In the genomic region with DNA sequence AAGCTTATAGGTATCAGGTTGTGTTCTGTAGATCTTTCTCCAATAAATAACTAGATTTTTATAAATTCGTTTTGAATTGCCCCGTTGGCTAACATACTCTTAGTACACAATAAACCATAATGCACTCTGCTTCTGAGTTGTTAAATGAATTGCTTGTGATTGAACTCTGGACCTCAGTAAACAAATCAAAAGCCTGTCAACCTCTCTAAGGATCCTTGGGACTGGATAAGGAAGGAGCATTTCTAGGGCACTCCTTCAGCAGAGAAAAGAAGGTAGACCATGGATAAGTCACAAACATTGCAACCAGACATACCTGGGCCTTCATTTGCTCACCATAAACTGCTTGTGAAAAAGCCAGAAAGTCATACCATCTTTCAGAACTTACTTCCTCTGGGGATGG, we compare ENCODE assay signal across 16 mouse cellular contexts.
"Had no signal": no experiment of that assay in that cellular context is flagged by ENCODE, and none has a peak within 500 bp of the region (broad histone marks: within the 10 kb centered on the region; RNA-seq: fewer than 3 reads in every experiment).

No protein-coding gene starts in this region.

- H3K4me1 ChIP-seq: neural tube, embryonic 12.5 days; neural tube, embryonic 13.5 days; neural tube, embryonic 15.5 days; stomach, embryonic 15.5 days had no signal

- H3K27me3 ChIP-seq: neural tube, embryonic 12.5 days; neural tube, embryonic 13.5 days; neural tube, embryonic 15.5 days; stomach, embryonic 15.5 days had no signal

- H3K9me3 ChIP-seq: neural tube, embryonic 12.5 days; neural tube, embryonic 13.5 days; neural tube, embryonic 15.5 days; stomach, embryonic 15.5 days had no signal

- H3K9ac ChIP-seq: neural tube, embryonic 12.5 days; neural tube, embryonic 13.5 days; neural tube, embryonic 15.5 days; stomach, embryonic 15.5 days had no signal

- DNase-seq: retina, postnatal 1 day; right cerebral cortex, adult 18-20 months; right cerebral cortex, postnatal 14 days; right cerebral cortex, postnatal 25 days; right cerebral cortex, postnatal 4 days; spleen, adult 18-20 months; thymus, adult 18-20 months; thymus, adult 2 months; thymus, postnatal 14 days; thymus, postnatal 25 days; thymus, postnatal 36 days; thymus, postnatal 4 days had no signal

- H3K27ac ChIP-seq: neural tube, embryonic 12.5 days; neural tube, embryonic 13.5 days; neural tube, embryonic 15.5 days; stomach, embryonic 15.5 days had no signal

- H3K4me2 ChIP-seq: neural tube, embryonic 12.5 days; neural tube, embryonic 13.5 days; neural tube, embryonic 15.5 days; stomach, embryonic 15.5 days had no signal

- H3K36me3 ChIP-seq: neural tube, embryonic 12.5 days; neural tube, embryonic 13.5 days; neural tube, embryonic 15.5 days; stomach, embryonic 15.5 days had no signal

- H3K4me3 ChIP-seq: neural tube, embryonic 12.5 days; neural tube, embryonic 13.5 days; neural tube, embryonic 15.5 days; stomach, embryonic 15.5 days had no signal
